In the genomic region with DNA sequence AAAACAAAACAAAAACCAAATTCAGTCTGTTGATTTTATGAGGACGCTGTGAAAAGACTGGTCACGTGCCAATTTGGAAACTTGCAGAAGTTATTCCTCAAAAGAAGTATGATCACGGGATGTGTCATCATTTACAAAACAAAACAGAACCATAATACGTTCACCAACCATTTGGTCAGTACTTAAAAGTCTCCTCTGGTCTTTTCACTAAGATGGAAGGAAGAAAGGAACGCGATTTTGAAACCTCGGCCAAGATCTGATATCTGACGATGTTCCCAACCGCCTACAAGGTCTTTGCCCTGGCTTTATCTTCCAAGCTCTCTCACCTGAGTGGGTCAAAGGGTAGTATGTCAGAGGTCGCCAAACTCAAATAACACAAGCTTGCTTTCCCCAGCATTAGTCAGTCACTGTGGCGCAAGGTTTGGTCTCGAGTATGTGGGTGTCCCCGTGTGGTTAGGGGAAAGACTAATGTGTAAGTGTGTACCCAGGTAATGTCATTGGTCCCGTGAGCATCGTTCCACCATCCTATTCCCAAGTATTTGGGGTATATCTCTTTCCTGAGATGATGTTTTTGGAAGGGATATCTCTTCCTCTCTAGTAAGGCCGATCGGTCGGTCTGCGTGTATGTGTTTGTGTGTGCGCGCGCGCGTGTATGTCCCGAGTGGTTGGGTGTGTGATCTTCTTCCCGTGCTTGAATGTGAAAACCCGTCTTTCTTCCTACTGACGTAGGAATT, we compare ENCODE assay signal across 8 mouse cellular contexts. TPM values are rescaled to one million over a fixed set of nuclear protein-coding genes. Genes with fewer than 3 reads are reported as not detected.
DNase-seq lines count a peak whose midpoint lies in the region; ATAC-seq and TF ChIP-seq lines count a peak whose summit lies in the region.

No protein-coding gene starts in this region.

- no peaks in the 10 kb centered on the region for H3K36me3 ChIP-seq in forebrain, embryonic 13.5 days (ENCODE audit: poor library complexity, severe bottlenecking)
- H3K36me3 ChIP-seq in liver, embryonic 14.5 days (replicated peaks; ENCODE audit: control insufficient read depth, insufficient read depth, low read depth): no peaks in the 10 kb centered on the region; the same call in 1 of the 2 replicates
- H3K36me3 ChIP-seq in neural tube, embryonic 13.5 days: 0 out of 2 replicates have a peak, but pooled peaks cover 3% of the 10 kb centered on the region

- no peak; the same call in 1 of the 2 replicates for ATAC-seq in forebrain, embryonic 13.5 days
- peak; percentile 45 for ATAC-seq in liver, embryonic 14.5 days (ENCODE audit: insufficient read depth)
- peak; percentile 75 for ATAC-seq in neural tube, embryonic 13.5 days (ENCODE audit: low read depth)

- no peaks in the 10 kb centered on the region for H3K27me3 ChIP-seq in forebrain, embryonic 13.5 days
- no peaks in the 10 kb centered on the region for H3K27me3 ChIP-seq in liver, embryonic 14.5 days (ENCODE audit: control insufficient read depth, insufficient read depth, low read length)
- peaks cover 13% of the 10 kb centered on the region; the same call in 1 of the 2 replicates for H3K27me3 ChIP-seq in neural tube, embryonic 13.5 days

- WGBS in forebrain, embryonic 13.5 days: 25% methylated on average over 28 of the region's 28 CpGs
- WGBS in liver, embryonic 14.5 days (ENCODE audit: insufficient replicate concordance): 16% methylated on average over 28 of the region's 28 CpGs
- WGBS in neural tube, embryonic 13.5 days: 24% methylated on average over 28 of the region's 28 CpGs

- no peak for TF ChIP-seq CTCF in liver, embryonic 14.5 days (IDR thresholded peaks at IDR 0.05; ENCODE audit: low read depth)

- H3K4me1 ChIP-seq in forebrain, embryonic 13.5 days: peaks cover 9% of the 10 kb centered on the region; the same call in 1 of the 2 replicates
- H3K4me1 ChIP-seq in liver, embryonic 14.5 days (replicated peaks; ENCODE audit: control insufficient read depth in 2 of 2, insufficient read depth in 2 of 2, low read length in 1 of 2): peaks cover 0 to 3% of the 10 kb centered on the region in 2 experiments; a peak in 2 of 4 replicates
- peaks cover 32% of the 10 kb centered on the region for H3K4me1 ChIP-seq in neural tube, embryonic 13.5 days (replicated peaks)

- DNase-seq in cerebellum, adult 11 months: peak; percentile 7
- DNase-seq in cerebellum, postnatal 36 days: no peak
- DNase-seq in 3134 (ENCODE audit: extremely low read depth, insufficient read length, low spot score): peak; percentile 9
- peak; percentile 4 for DNase-seq in adrenal gland, postnatal 25 days
- peak; percentile 55 for DNase-seq in induced T-regulatory cell, adult 2 months (ENCODE audit: low read depth)
- peak in 2 of 3 experiments; percentile 25 to 29 for DNase-seq in liver, embryonic 14.5 days (ENCODE audit: low read depth in 3 of 3, low spot score in 3 of 3)

- no peaks in the 10 kb centered on the region for H3K9me3 ChIP-seq in forebrain, embryonic 13.5 days (replicated peaks)
- H3K9me3 ChIP-seq in liver, embryonic 14.5 days (ENCODE audit: control insufficient read depth, low read length): no peaks in the 10 kb centered on the region
- no peaks in the 10 kb centered on the region for H3K9me3 ChIP-seq in neural tube, embryonic 13.5 days

- H3K27ac ChIP-seq in forebrain, embryonic 13.5 days: no peak overlapping the region
- H3K27ac ChIP-seq in liver, embryonic 14.5 days: no peak overlapping the region; the same call in none of the 2 replicates
- H3K27ac ChIP-seq in neural tube, embryonic 13.5 days (replicated peaks): peak overlapping the region; percentile 79; the same call in 1 of the 2 replicates

- peak overlapping the region; percentile 59 for H3K4me3 ChIP-seq in forebrain, embryonic 13.5 days
- H3K4me3 ChIP-seq in liver, embryonic 14.5 days (ENCODE audit: insufficient read depth in 1 of 2, low read depth in 2 of 2, low read length in 2 of 2): peak overlapping the region; percentile 81 to 98
- peak overlapping the region; percentile 57 for H3K4me3 ChIP-seq in neural tube, embryonic 13.5 days

- peak overlapping the region; percentile 72 for H3K9ac ChIP-seq in forebrain, embryonic 13.5 days
- H3K9ac ChIP-seq in liver, embryonic 14.5 days (replicated peaks): peak overlapping the region; percentile 67
- H3K9ac ChIP-seq in neural tube, embryonic 13.5 days: peak overlapping the region; percentile 77

- H3K4me2 ChIP-seq in forebrain, embryonic 13.5 days: peak overlapping the region; percentile 68
- H3K4me2 ChIP-seq in liver, embryonic 14.5 days (ENCODE audit: low read depth): peak overlapping the region; percentile 75
- H3K4me2 ChIP-seq in neural tube, embryonic 13.5 days: peak overlapping the region; percentile 64

- no peak for TF ChIP-seq EP300 in liver, embryonic 14.5 days (IDR thresholded peaks at IDR 0.05; ENCODE audit: low read depth)

RNA-seq across cellular contexts. Expression of a gene that starts 0.9 kb away (rescaled TPM):
- total RNA-seq in adrenal gland, postnatal 25 days (2021): 55.3 and 58.7 TPM in 2 replicates
- polyA plus RNA-seq in forebrain, embryonic 13.5 days (2015; fragmentation: Nextera tagmentation; extraction: Ambion mirVana): 46.1 and 51.5 TPM in 2 replicates
- 6.7 and 11.3 TPM in 2 replicates for polyA plus RNA-seq in liver, embryonic 14.5 days (2012; rRNA removed)
- 22.2 and 22.3 TPM in 2 replicates for polyA plus RNA-seq in liver, embryonic 14.5 days (2014; fragmentation: Nextera tagmentation; extraction: Ambion mirVana)
- polyA plus RNA-seq in neural tube, embryonic 13.5 days (2015; fragmentation: Nextera tagmentation; extraction: Ambion mirVana): 57.4 and 65.5 TPM in 2 replicates

RNA-seq across cellular contexts. Expression of a gene that starts 38.3 kb away (rescaled TPM):
- 6.9 and 9.4 TPM in 2 replicates for total RNA-seq in adrenal gland, postnatal 25 days (2021)
- polyA plus RNA-seq in forebrain, embryonic 13.5 days (2015; fragmentation: Nextera tagmentation; extraction: Ambion mirVana): 7.6 and 8.1 TPM in 2 replicates
- 0.79 and 1.5 TPM in 2 replicates for polyA plus RNA-seq in liver, embryonic 14.5 days (2012; rRNA removed)
- polyA plus RNA-seq in liver, embryonic 14.5 days (2014; fragmentation: Nextera tagmentation; extraction: Ambion mirVana): 1.9 and 3.1 TPM in 2 replicates
- polyA plus RNA-seq in neural tube, embryonic 13.5 days (2015; fragmentation: Nextera tagmentation; extraction: Ambion mirVana): 7.1 and 7.2 TPM in 2 replicates

RNA-seq across cellular contexts. Expression of a gene that starts 38.4 kb away (rescaled TPM):
- 16.5 and 18.3 TPM in 2 replicates for total RNA-seq in adrenal gland, postnatal 25 days (2021)
- polyA plus RNA-seq in forebrain, embryonic 13.5 days (2015; fragmentation: Nextera tagmentation; extraction: Ambion mirVana): 66.3 and 66.9 TPM in 2 replicates
- polyA plus RNA-seq in liver, embryonic 14.5 days (2012; rRNA removed): 2.4 and 4.3 TPM in 2 replicates
- polyA plus RNA-seq in liver, embryonic 14.5 days (2014; fragmentation: Nextera tagmentation; extraction: Ambion mirVana): 10.4 and 11.5 TPM in 2 replicates
- polyA plus RNA-seq in neural tube, embryonic 13.5 days (2015; fragmentation: Nextera tagmentation; extraction: Ambion mirVana): 88.1 and 103 TPM in 2 replicates

RNA-seq across cellular contexts. Expression of a gene that starts 39.6 kb away (rescaled TPM):
- total RNA-seq in adrenal gland, postnatal 25 days (2021): 5.0 and 7.1 TPM in 2 replicates
- polyA plus RNA-seq in forebrain, embryonic 13.5 days (2015; fragmentation: Nextera tagmentation; extraction: Ambion mirVana): 9.6 and 10.7 TPM in 2 replicates
- 1.00 and 1.1 TPM in 2 replicates for polyA plus RNA-seq in liver, embryonic 14.5 days (2012; rRNA removed)
- 2.4 and 2.9 TPM in 2 replicates for polyA plus RNA-seq in liver, embryonic 14.5 days (2014; fragmentation: Nextera tagmentation; extraction: Ambion mirVana)
- polyA plus RNA-seq in neural tube, embryonic 13.5 days (2015; fragmentation: Nextera tagmentation; extraction: Ambion mirVana): 6.9 and 8.5 TPM in 2 replicates

Comparison
In these comparisons a context has a peak if more than half of its experiments do, and no peak if none do; other contexts are left out.
1. DNase-seq: peak in cerebellum, adult 11 months (single experiment), 3134 (single experiment), adrenal gland, postnatal 25 days (single experiment), induced T-regulatory cell, adult 2 months (single experiment) and liver, embryonic 14.5 days (2 of 3); none in cerebellum, postnatal 36 days (0 of 2).
2. Peak in every context shown above with its lines, with median percentiles within 50 percentile points of each other: H3K4me2 ChIP-seq, H3K4me3 ChIP-seq and H3K9ac ChIP-seq.